Mouse (Mus musculus) intestine, postnatal 0 days (tissue): ENCODE results near the gene Afap1. TPM values are rescaled to one million over a fixed set of nuclear protein-coding genes. Genes with fewer than 3 reads are reported as not detected.

ENCODE experiments used
- ATAC-seq: fragments of 200-750 bp; cut with Nextera tagmentation; 2 replicates; pipeline ENCODE4 v1.8.0; 2017; ENCODE audit warnings: mild to moderate bottlenecking, moderate TSS enrichment, moderate library complexity
- H3K27ac ChIP-seq: fragments of 300-500 bp; sonication (generic); 2 replicates; pipeline ENCODE4 v1.5.1; 2014; ENCODE audit warnings: mild to moderate bottlenecking, low read depth, low read length, moderate library complexity
- H3K27me3 ChIP-seq: fragments of 300-500 bp; sonication (generic); replicated peaks from 2 replicates; pipeline ENCODE4 v1.6.1; 2014; ENCODE audit warnings: low read length, mixed read lengths; ENCODE audit not compliant: control insufficient read depth, insufficient read depth
- H3K36me3 ChIP-seq: fragments of 300-500 bp; sonication (generic); 2 replicates; pipeline ENCODE4 v1.6.1; 2014; ENCODE audit warnings: mild to moderate bottlenecking, moderate library complexity; ENCODE audit not compliant: control insufficient read depth, insufficient read depth
- H3K4me1 ChIP-seq: fragments of 300-500 bp; sonication (generic); replicated peaks from 2 replicates; pipeline ENCODE4 v1.6.1; 2014; ENCODE audit warnings: antibody characterized with exemption, low read length, mixed read lengths; ENCODE audit not compliant: control insufficient read depth, insufficient read depth
- H3K4me2 ChIP-seq: fragments of 300-500 bp; sonication (generic); replicated peaks from 2 replicates; pipeline ENCODE4 v1.6.1; 2014; ENCODE audit warnings: low read depth, mild to moderate bottlenecking, moderate library complexity
- H3K4me3 ChIP-seq: fragments of 300-500 bp; sonication (generic); 2 replicates; pipeline ENCODE4 v1.5.1; 2014; ENCODE audit warnings: low read depth, low read length
- H3K9ac ChIP-seq: fragments of 300-500 bp; sonication (generic); 2 replicates; pipeline ENCODE4 v1.6.1; 2014; ENCODE audit warnings: mild to moderate bottlenecking, low read depth, low read length
- H3K9me3 ChIP-seq: fragments of 300-500 bp; sonication (generic); 2 replicates; pipeline ENCODE4 v1.6.1; 2016; ENCODE audit warnings: mixed run types; ENCODE audit not compliant: control insufficient read depth
- CTCF ChIP-seq: sonication (generic); IDR thresholded peaks from 2 replicates; pipeline ENCODE4 v1.5.1; 2016; ENCODE audit warnings: low read depth, mild to moderate bottlenecking, control low read depth, antibody characterized with exemption, moderate library complexity
- WGBS: fragments of 180-500 bp; shearing (Covaris S2); extraction: QIAGEN DNeasy Blood & Tissue Kit; methylation state at CpG from one replicate; pipeline ENCODE4 v1.1.7; 2014; 5-methylcytosine and 5-hydroxymethylcytosine counted together
- polyA plus RNA-seq: library from polyadenylated mRNA; unstranded; fragments of >200 nt; fragmentation: Nextera tagmentation; extraction: Ambion mirVana; gene quantifications from 2 replicates; pipeline ENCODE4 v1.2.1, GENCODE M21; 2015

Gene Afap1
- polyA plus RNA-seq, 1 experiment from 2014 or later: 8.1 TPM

DNA sequence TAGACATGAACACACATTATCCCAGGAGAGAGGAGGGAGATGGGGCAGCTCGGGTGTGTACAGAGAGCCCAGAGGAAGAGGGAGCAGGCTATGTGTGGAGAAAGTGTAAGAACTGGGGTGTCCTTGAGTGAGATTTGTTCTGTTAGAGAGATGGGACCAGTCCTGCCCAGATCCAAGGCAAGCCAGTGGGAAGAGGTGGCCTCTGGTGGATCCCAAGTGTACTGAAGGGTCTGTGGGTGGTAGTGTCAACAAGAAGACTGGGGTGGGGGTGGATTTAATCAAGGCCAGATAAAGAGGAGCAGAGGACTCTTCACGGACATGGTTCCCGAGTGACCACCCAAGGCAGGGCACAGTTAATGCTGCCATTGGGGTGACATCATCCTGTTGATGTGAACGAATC lies 54.3 kb downstream of the Afap1 start:
- H3K36me3 ChIP-seq: peaks cover 24% of the 10 kb centered on the region; the same call in 1 of the 2 replicates
- 67% methylated on average over 4 of the region's 4 CpGs for WGBS
- H3K27me3 ChIP-seq: no peaks in the 10 kb centered on the region
- peak; percentile 46 for TF ChIP-seq CTCF
- ATAC-seq: no peak
- no peak overlapping the region for H3K4me3 ChIP-seq
- no peak overlapping the region for H3K4me2 ChIP-seq
- no peak overlapping the region for H3K27ac ChIP-seq
- no peaks in the 10 kb centered on the region for H3K4me1 ChIP-seq
- H3K9me3 ChIP-seq: no peaks in the 10 kb centered on the region
- no peak overlapping the region for H3K9ac ChIP-seq

DNA sequence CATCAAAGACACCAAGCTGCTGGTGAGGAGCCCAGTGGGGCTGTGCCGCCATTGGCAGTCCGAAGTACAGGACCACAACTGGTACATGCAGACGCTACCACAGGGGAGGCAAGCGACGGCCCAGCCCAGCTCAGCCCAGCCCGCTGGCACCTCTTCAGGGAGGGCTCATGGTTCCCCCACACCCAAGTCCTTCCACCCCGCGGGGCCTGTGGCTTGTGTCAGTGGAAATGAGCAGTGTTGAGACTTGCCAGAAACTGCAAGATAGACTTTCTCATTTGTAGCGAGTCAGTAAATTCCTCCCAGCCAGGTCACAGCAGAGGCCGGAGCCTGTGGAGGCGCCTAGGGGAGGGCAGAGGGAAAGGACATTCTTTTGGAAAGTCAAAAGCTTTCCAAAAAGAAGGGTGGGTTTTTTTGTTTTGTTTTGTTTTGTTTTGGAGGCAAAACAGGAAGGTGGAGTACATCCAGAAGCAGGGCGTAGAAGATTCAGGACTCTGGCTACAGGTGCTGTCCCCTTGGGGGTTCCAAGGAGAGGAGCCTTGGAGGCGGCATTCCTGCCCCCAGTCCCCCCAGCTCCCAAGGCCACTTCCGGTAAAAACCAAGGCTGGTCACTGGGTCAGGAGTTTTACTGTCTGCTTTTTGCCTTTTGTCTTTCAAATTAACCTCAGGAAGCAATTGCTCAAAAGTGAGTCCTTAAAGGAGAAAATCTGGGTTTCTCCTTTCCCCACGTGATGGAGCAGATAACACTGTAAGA lies 55.3 kb downstream of the Afap1 start:
- no peak for ATAC-seq
- H3K4me2 ChIP-seq: no peak overlapping the region
- peak overlapping the region; percentile 9; the same call in 1 of the 2 replicates for H3K27ac ChIP-seq
- no peak overlapping the region for H3K9ac ChIP-seq
- TF ChIP-seq CTCF: no peak
- H3K27me3 ChIP-seq: no peaks in the 10 kb centered on the region
- 80% methylated on average over 15 of the region's 15 CpGs for WGBS
- H3K36me3 ChIP-seq: peaks cover 27% of the 10 kb centered on the region; the same call in 1 of the 2 replicates
- H3K4me1 ChIP-seq: no peaks in the 10 kb centered on the region
- no peak overlapping the region for H3K4me3 ChIP-seq
- no peaks in the 10 kb centered on the region for H3K9me3 ChIP-seq

DNA sequence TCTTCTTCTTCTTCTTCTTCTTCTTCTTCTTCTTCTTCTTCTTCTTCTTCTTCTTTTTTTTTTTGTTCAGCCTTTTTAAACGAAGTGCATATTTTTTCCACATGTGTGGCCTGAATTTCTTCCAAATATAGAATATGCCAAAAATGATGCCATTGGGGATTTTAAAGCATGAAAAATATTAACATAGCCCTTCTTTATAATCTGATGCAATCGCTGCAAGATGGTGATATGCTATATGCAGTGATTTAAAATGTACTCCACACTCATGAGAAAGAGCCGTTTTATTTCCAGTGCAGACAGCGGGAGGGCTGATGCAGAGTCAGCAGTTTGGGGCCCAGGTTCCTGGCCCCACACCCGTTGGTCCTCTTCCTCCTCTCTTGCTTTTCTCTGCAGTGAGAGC lies 55.9 kb downstream of the Afap1 start:
- no peaks in the 10 kb centered on the region for H3K9me3 ChIP-seq
- H3K36me3 ChIP-seq: peaks cover 27% of the 10 kb centered on the region; the same call in 1 of the 2 replicates
- no peak for TF ChIP-seq CTCF
- no peak overlapping the region for H3K9ac ChIP-seq
- no peak overlapping the region for H3K4me3 ChIP-seq
- no peak overlapping the region for H3K27ac ChIP-seq
- H3K4me1 ChIP-seq: no peaks in the 10 kb centered on the region
- H3K4me2 ChIP-seq: no peak overlapping the region
- H3K27me3 ChIP-seq: no peaks in the 10 kb centered on the region
- ATAC-seq: no peak
- 76% methylated on average over 5 of the region's 5 CpGs for WGBS

DNA sequence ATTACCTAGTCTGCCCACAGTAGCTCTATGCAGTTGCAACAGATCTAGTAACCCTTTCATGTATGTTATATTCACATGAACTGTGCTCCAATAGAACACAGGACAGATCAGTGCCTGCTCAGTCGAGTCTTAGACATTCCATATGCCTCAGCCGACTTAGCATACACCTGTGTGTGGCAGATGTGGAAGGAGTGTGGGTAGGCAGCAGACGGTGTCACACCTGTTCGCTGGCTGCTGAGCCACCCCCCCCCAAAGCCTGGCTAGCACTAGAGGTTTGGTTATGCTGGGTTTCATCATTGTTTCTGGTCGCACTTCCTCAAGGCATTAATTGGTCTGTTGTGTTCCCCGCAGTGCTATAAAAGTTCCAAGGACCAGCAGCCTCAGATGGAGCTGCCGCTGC lies 57.4 kb downstream of the Afap1 start:
- Histone ChIP-seq H3K36me3 (peaks cover 30% of the 10 kb centered on the region; the same call in 1 of the 2 replicates), H3K9ac (no peak overlapping the region), H3K4me1 (no peaks in the 10 kb centered on the region), H3K27ac (no peak overlapping the region), H3K4me2 (no peak overlapping the region), H3K27me3 (no peaks in the 10 kb centered on the region), H3K9me3 (no peaks in the 10 kb centered on the region), H3K4me3 (no peak overlapping the region)
- WGBS: 79% methylated on average over 7 of the region's 7 CpGs
- ATAC-seq: no peak
- no peak for TF ChIP-seq CTCF

DNA sequence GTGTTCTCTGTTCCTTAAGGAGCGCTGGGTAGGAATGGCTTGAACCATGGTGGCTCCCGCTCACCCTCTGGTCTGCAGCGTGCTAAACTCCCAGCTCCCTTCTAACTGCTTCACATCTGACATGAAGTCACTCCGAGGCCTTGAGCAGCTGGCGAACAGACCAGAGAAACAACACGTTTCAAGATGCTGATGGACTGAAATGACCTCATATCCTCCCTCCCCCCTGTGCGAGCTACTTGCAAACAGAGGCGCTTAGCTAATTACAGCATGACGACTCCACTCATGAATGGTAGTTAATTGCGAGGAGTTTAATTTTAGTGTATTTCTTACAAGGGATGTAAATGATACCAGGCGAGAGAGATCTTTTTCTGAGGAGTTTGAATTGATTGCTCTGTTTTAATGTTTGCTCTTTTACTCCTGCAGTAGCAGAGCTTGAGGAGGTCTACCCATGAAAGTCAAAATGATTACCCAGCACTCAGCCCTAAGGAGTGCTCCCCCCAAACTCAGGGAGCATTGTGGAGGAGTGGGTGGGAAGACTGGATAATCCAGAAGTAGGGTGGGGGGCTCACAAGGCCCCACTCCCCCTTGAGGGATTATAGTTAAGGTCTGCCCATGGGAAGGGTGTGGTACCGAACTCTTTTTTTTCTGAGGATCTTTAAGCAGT lies 61.1 kb downstream of the Afap1 start:
- WGBS: 68% methylated on average over 12 of the region's 12 CpGs
- H3K27ac ChIP-seq: no peak overlapping the region

DNA sequence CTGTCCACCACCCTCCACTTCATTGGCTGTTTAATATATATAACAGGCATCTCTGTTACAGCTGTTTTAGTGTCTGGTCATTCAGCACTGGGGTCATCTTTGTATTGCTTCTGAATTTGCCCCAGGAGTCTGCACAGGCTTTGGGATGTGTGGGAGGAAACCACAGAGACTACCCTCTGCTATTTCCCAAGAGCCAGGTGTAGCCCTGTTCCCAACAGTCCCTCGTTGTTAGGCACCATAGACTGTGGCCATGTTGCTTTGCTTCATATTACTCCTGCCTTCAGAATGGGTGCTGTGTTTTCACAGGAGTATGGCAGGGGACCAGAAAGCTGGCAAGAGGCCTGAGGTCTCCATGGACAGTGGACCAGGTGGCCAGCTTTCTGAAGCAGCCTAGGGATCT lies 63.1 kb downstream of the Afap1 start:
- no peak overlapping the region for H3K4me3 ChIP-seq
- whole genome bisulfite sequencing: 81% methylated on average over 1 of the region's 1 CpGs
- no peak for ATAC-seq
- no peak overlapping the region for H3K27ac ChIP-seq
- H3K9ac ChIP-seq: no peak overlapping the region
- no peaks in the 10 kb centered on the region for H3K4me1 ChIP-seq
- no peaks in the 10 kb centered on the region for H3K27me3 ChIP-seq
- no peak overlapping the region for H3K4me2 ChIP-seq
- H3K9me3 ChIP-seq: no peaks in the 10 kb centered on the region
- peaks cover 19% of the 10 kb centered on the region; the same call in 1 of the 2 replicates for H3K36me3 ChIP-seq
- TF ChIP-seq CTCF: no peak

More for the DNA sequence above, 61.1 kb downstream of the Afap1 start:
- Histone ChIP-seq H3K36me3 (peaks cover 34% of the 10 kb centered on the region; the same call in 1 of the 2 replicates), H3K4me1 (no peaks in the 10 kb centered on the region), H3K4me3 (no peak overlapping the region), H3K9me3 (no peaks in the 10 kb centered on the region), H3K4me2 (no peak overlapping the region), H3K27me3 (no peaks in the 10 kb centered on the region), H3K9ac (no peak overlapping the region)
- no peak for TF ChIP-seq CTCF
- ATAC-seq: no peak
